Mouse (Mus musculus) CD8-positive naive resting alpha-beta T cell, adult 2 months (primary cell): Measurements from ENCODE around the gene Gzma.

ENCODE experiments used
- DNase-seq, 2 experiments: peaks; one replicate each; pipeline ENCODE4 v3.0.0; 2022; ENCODE audit warnings: low read depth in 2 of 2, low spot score in 2 of 2

Gene Gzma

DNA sequence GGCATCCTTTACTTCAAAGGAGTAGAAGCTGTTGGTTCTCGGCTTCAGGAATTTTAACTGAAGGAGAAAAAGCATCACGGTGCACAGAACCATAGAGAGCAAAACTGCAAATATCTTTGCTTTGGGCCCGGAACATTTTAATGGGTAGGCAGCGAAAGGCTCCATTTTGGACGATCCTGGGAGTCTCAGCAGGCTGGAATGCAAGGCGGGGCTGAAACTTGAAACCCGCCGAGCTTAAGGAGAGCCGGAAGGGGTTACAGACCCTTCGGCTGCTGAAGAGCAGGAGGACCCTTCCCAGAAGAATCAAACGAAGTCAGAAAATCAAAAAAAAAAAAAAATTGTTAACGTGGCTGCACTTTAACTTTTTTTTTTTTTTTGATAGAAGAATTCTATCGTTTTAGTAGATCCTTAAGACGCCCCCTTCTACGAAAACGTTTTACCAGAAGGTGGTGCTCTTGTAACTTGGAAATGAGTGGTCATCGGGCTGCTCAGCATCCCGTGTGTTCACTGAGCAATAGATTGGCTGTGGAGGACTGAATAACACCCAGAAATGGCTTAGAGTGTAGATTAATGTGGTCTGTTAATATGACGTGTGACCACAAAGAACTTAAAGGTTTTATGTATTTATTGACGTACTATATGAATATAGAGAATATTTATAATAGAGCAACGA, 54.4 kb downstream of the Gzma start, which contains the start of gene Gpx8:
Gene Gpx8 (minus strand): TSS at position 200 of the 673 bp plus-strand sequence.
- DNase-seq, result peak in 1 of 2 experiments; percentile 36

DNA sequence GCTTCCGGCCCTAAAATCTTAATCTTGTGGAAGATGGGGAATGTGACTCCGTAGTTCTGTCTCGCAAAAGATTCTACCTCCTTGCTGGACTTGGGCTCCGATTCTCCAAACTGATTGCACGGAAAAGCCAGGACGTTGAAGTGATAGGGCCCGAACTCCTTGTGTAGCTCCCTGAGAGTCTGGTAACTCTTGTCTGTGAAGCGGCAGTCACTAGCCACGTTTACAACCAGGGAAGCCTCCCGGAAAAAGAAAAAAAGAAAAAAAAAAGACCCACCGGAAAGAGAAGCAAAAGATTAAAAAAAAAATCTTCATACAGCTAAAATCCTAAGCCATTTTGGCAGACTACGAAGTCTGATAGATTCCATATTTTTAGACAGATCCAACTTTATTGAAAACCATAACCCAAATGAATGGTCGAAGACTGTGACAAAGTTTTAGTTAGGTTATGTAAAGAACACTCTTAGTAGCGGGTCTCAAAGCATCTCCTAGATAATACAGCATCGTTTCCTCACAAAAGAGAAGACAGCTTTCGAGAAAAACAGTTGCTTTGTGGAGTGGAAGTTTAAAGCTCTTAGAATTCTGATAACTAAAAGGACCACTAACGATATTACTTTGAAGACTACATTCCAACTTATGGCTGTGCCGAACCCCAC, 55.2 kb downstream of the Gzma start:
- no peak for DNase-seq

DNA sequence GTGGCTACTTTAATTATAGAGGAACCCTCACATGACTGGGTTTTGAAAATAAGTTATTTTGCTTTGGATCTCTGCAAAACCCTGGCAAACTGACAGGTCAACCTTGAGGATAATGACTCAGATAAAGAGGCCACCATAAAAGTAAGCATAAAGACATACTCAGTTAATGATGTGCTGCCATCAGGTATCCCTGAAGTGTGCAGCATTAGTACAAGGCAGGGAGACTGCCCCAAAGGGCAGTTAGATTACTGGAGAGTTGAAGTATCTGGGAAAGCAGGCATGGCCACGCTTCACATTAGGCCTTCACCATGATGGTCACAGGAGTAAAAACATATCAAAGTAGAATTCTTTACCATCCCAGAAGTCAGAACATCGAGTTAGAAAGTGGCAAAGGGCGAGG, 55.9 kb downstream of the Gzma start:
- no peak for DNase-seq
